Mouse (Mus musculus) mouse trophoblast stem cell (cell line): ENCODE data around the gene Rabgef1.

Experiments used
- in situ Hi-C, 2 experiments: fragments of 300-500 bp; cut with MseI, MboI; formaldehyde crosslinking; loops; 2 replicates in 1 of 2; 3 replicates in 1 of 2; pipeline ENCODE4 v1.15.1; 2025

Rabgef1 gene

GRCm38 (mm10) chr5:130171423-130171954, at the start of gene Rabgef1:
Rabgef1 (plus strand) TSS chr5:130171798.
- in situ Hi-C loops, result no loop called here

DNA sequence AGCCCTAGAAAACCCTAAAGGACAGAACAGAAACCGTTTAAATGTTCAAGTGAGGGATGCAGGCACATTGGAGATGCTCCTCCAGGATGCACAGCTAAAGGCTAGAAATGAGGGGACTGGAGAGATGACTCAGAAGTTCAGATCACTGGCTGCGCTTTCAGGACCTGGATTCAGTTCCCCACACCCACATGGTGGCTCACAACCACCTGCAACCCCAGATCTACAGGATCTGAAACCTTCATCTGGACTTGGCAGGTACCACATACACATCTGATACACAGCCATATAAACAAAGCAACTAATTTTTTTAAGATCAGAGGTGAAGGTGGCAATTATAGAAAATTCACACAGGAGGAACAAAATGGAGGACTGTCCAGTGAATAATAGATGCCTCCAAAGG, 49.2 kb upstream of the Rabgef1 start:
- in situ Hi-C loops, result no loop called here

DNA sequence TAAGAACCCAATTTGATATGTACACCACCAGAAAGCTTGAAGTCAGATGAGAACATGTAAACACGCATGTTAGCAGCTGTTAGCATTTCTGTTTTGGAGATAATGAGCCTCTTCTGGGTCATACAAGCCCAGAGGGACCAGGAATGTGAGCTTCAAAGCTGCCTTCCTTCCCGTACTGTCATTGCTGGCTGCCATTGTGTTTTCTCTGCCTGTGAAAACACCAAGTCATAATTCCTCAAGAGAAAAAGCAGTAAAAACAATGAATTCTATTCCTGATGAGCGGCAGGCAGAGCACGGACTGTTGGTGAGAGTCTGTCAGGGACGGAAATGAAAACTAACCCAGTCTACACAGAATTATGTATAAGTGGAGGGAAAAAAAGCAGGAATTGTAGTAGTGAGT, 47.3 kb upstream of the Rabgef1 start:
- in situ Hi-C loops, result no loop called here

GRCm38 (mm10) chr5:130128686-130129523, 42.7 kb upstream of the Rabgef1 start:
- in situ Hi-C loops, result no loop called here

GRCm38 (mm10) chr5:130129524-130129793, 42.1 kb upstream of the Rabgef1 start:
- in situ Hi-C loops, result no loop called here

DNA sequence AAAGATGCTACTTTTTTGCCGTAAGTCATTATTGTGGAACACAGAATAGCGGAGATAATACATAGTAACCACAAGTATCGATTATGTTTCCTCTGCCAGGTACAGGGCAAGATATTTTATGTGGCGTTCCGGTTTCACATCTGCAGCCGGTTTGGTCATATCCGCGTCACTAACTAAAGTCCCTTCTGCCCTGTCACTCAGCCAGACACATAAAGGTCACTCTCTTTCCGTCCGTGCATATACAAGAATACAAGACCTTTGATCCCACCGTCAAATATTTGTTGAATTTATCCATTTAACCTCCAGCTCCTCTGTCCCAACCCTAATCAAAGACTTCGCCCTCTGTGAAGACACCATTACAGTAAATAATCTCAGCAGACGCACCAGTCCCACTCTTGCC, 35.0 kb upstream of the Rabgef1 start:
- in situ Hi-C loops, result no loop called here

DNA sequence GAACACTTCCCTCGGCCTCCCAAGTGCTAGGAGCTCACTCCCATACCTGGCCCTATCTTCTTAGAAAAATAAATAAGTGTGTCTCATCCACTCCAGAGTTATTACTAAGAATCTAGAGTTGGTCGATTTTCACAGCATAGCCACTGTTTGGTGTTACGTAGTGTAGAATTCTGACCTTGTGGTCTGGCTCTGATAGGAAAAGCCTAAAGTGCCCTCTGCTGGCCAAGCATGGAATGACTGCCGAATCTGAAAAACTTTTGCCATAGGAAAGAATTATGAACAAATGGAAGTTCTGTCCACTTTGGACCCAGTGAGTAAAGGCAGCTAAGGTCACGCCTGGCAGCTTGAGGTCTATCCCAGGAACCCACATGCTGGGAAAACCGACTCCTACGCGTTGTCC, 32.2 kb upstream of the Rabgef1 start:
- in situ Hi-C loops, result no loop called here

DNA sequence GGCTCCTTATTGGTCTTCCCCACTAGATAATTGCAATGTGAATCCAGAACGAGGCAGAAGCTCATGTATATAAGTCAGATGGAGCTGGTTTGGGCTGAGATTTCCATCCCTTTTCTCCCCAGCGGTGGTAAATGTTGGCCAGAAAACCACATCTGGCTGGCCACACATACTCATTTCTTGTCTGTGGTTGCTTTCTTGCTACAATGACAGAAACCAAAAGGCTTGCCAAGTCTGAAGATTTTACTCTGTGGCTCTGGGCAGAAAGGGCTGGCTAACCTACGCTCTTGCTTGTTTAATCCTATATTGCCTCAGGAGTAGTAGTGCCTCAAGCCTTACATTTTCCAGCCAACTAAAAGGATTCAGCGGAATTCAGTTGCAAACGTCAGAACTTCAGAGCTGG, 30.5 kb upstream of the Rabgef1 start:
- in situ Hi-C loops, result no loop called here

GRCm38 (mm10) chr5:130142041-130142440, 29.6 kb upstream of the Rabgef1 start:
- in situ Hi-C loops, result no loop called here

- in situ Hi-C loops, result no loop called here
These were observed 28.5 kb upstream of the Rabgef1 start for GRCm38 (mm10) chr5:130143101-130143500.

DNA sequence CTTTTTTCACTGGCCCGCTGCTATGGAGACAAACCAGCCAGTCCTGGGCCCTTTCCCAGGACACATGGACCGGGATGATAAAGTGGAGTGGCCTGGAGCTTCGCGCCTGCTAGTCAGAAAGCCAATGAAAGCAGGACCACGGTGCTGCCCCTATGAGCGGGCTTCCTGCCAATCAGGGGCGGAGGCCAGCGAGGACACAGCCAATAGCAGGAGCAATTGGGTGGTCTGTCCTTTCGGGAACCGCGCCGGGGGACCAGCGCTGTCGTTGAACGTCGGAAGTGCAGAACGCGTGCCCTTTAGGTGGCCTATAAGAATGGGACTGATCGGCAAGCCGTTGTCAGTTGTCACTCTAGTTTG, 27.6 kb upstream of the Rabgef1 start:
- in situ Hi-C loops, result no loop called here

DNA sequence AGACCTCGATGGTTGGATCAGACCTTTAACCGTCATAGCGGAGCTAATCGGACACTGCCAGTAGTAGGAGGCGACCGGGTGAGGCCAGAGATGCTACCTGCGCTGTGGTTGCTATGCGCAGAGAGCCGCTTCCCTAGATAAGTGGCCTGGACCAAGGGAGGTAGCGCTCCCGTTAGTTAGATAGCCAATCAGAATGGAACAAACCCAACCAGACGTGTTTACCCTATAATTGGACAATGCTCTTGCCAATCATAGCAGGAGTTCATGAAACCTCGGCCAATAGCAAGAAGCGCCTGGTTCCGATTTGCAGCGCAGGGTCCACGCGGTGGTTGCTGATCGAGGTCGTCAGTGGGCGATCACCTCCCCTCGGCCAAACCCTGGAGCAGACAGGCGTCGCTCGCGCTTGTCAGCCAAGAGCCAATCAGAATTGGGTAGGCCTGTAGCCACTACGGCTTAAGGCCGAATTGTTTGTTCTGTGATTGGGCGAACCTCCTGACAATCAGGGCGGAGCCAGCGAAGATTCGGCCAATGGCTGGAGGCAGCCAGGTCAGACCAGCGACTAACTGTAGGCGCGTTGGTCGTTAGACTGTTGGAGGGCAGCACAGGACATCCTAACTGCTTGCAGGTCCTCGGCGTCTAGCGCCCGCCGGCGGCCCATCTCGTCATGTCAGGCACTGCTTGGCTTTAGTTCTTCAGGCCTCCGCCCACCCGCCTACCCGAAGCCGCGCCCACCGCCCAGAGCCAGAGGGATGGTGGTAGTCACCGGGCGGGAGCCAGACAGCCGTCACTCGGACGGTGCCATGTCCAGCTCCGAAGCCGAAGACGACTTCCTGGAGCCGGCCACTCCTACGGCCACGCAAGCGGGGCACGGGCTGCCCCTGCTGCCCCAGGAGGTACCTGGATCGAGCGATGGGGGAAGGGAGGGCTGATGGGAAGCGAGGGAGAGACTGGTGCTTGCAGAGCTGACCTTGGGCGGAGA, 27.0 kb upstream of the Rabgef1 start, which contains the start of gene Kctd7:
TSS of gene Kctd7 (plus strand) at position 528 of the 979 bp plus-strand sequence.
- in situ Hi-C loops, result no loop called here

GRCm38 (mm10) chr5:130145961-130146360, 25.6 kb upstream of the Rabgef1 start:
- in situ Hi-C loops, result no loop called here

GRCm38 (mm10) chr5:130149726-130150310, 21.8 kb upstream of the Rabgef1 start:
- in situ Hi-C loops, result no loop called here

GRCm38 (mm10) chr5:130154286-130154685, 17.3 kb upstream of the Rabgef1 start:
- in situ Hi-C loops, result no loop called here

DNA sequence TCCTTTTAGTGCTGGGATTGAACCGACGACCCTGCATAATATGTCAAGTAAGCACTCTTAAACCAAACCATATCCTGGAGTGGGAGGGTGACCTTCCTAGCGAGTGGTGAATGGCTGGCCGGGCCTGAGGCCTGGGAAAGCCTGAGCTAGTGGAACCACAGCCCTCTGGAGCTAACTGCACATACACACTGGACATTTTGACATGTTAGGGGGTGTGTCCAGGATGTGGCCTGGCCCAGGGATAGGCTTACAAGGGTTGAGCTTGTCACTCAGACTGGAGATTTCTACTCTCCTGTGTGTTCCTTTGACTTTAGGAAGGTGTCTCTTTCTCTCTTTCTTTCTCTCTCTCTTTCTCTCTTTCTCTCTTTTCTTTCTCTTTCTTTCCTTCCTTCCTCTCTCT, 13.1 kb upstream of the Rabgef1 start:
- in situ Hi-C loops, result no loop called here

DNA sequence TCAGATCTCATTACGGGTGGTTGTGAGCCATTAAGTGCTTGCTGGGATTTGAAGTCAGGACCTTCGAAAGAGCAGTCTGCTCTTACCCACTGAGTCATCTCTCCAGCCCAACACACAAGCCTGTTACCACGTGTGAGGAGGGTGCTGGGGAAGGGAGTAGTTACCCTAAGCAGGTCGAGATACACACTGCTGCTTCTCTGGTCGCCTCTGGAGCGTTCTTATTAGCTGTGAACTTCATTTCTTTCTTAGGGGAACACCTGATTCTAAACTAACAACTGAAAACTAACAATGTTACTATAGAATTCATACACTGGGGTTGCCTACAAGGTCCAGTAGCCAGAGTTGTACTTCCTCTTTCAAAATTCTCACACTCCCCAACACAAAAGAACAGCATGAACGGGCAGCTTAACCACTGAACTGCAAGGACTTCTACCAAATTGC, 11.8 kb upstream of the Rabgef1 start:
- in situ Hi-C loops, result no loop called here

DNA sequence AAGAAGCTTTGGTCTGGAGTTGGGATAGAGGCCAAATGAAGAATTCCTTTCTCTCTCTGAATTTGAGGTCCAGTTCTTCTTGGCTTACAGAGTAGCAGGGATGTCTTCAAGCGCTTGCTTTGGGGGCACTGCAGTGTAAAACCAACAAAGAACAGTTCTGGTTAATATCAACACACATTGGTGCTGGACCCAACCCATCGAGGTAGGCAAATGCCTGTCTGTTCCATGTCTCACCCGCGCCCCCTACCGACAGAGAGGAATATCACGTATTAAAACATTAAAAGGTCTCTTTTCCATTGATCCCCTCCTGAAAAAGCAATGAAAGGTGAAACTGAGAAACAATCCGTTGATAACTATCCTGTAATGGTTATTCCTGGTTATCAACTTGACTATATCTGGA, 7.9 kb upstream of the Rabgef1 start:
- in situ Hi-C loops, result no loop called here

DNA sequence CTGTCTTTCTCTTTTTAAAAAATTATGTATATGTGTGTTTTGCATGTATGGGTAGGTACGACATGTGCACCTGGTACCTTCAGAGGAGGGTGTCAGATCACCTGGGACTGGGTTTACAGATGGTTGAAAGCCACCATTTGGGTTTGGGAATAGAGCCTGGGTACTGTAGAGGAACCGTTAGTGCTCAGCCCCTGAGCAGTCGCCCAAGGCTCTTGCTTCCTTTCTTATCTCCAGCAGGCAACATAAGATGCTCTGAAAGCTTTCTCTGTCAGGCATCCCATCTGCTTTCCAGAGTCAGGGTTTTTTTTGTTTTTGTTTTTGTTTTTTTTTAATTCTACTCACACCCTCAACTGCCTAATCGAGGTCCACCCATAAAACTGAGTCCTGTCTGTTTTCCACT, 6.4 kb upstream of the Rabgef1 start:
- in situ Hi-C loops, result no loop called here

DNA sequence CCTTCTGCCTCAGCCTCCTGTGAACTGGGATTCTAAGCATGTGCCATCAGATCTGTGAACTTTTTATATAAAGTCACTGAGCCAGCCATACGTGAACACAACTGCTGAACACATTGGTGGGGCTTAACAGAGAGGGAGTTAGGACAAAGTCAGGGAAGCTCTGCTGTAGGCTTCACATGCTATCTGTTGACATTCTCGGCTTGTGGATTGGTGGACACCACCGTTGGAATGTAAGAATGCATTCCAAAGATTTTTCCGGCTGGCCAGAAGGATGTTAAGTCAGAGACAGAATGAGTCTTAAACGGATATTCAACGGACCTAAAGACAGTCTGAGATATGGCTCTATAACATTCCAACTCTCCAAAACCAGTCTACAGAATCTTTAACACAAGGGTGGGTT, 2.5 kb upstream of the Rabgef1 start:
- in situ Hi-C loops, result no loop called here

- in situ Hi-C loops, result no loop called here
These were observed 754 bp upstream of the Rabgef1 start for GRCm38 (mm10) chr5:130170666-130171422.
